Mouse (Mus musculus): Measurements from ENCODE around the gene Rfx5. TPM values are rescaled to one million over a fixed set of nuclear protein-coding genes. Genes with fewer than 3 reads are reported as not detected.
A peak's percentile ranks its signal among the peaks of the same experiment; 100 is the strongest.

Rfx5 gene
- polyA plus RNA-seq, 1 experiment from 2014 or later = 10.8 TPM

DNA sequence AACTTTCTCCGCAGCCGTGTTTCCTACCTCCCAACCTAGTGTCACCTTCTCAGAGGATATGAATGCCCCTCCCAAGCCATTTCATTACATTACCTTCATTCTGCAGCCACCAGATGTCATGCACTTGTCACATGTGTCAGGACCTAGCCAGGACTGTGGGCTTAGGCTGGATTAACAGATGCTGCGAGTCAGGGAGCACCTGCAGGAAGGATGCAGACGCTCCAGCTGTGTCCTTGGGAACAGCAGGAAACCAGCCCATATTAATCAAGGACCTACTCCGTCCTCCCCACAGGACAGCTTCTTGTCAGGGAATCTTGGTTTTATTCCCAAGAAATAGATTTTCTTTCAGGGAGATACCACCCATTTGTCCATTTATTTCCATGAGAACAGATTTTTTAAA lies 6.4 kb downstream of the Rfx5 start:
- Histone ChIP-seq H3K4me3 (ENCODE audit: low read depth, low read length) (no peak overlapping the region), H3K36me3 (replicated peaks; ENCODE audit: control insufficient read depth, insufficient read depth, low read depth, low read length) (peaks cover 10% of the 10 kb centered on the region), H3K27ac (replicated peaks; ENCODE audit: low read depth, low read length) (no peak overlapping the region), H3K4me1 (ENCODE audit: control insufficient read depth, insufficient read depth, low read length) (no peaks in the 10 kb centered on the region), H3K9ac (replicated peaks; ENCODE audit: low read length) (no peak overlapping the region), H3K27me3 (ENCODE audit: control insufficient read depth, insufficient read depth, low read length) (no peaks in the 10 kb centered on the region), H3K9me3 (replicated peaks; ENCODE audit: control insufficient read depth, low read length) (no peaks in the 10 kb centered on the region), H3K4me2 (ENCODE audit: low read depth, low read length) (no peak overlapping the region)
- 54% methylated on average over 5 of the region's 5 CpGs for WGBS
- DNase-seq (ENCODE audit: low spot score) (no peak), ATAC-seq (replicated peaks; ENCODE audit: insufficient number of reproducible peaks, low FRiP score, low TSS enrichment, low read depth) (no peak)

- no peaks in the 10 kb centered on the region for H3K4me1 ChIP-seq (ENCODE audit: control insufficient read depth, insufficient read depth, low read length)
- H3K27ac ChIP-seq (replicated peaks; ENCODE audit: low read depth, low read length) = no peak overlapping the region
- no peak overlapping the region for H3K4me3 ChIP-seq (ENCODE audit: low read depth, low read length)
- WGBS = 100% methylated on average over 1 of the region's 1 CpGs
- DNase-seq (ENCODE audit: low spot score) = no peak
- ATAC-seq (replicated peaks; ENCODE audit: insufficient number of reproducible peaks, low FRiP score, low TSS enrichment, low read depth) = no peak
- no peaks in the 10 kb centered on the region for H3K27me3 ChIP-seq (ENCODE audit: control insufficient read depth, insufficient read depth, low read length)
- no peaks in the 10 kb centered on the region for H3K36me3 ChIP-seq (replicated peaks; ENCODE audit: control insufficient read depth, insufficient read depth, low read depth, low read length)
- no peak overlapping the region for H3K9ac ChIP-seq (replicated peaks; ENCODE audit: low read length)
- no peak overlapping the region for H3K4me2 ChIP-seq (ENCODE audit: low read depth, low read length)
- no peaks in the 10 kb centered on the region for H3K9me3 ChIP-seq (replicated peaks; ENCODE audit: control insufficient read depth, low read length)
Observed at GRCm38 (mm10) chr3:94964989-94965388, 11.1 kb downstream of the Rfx5 start.

DNA sequence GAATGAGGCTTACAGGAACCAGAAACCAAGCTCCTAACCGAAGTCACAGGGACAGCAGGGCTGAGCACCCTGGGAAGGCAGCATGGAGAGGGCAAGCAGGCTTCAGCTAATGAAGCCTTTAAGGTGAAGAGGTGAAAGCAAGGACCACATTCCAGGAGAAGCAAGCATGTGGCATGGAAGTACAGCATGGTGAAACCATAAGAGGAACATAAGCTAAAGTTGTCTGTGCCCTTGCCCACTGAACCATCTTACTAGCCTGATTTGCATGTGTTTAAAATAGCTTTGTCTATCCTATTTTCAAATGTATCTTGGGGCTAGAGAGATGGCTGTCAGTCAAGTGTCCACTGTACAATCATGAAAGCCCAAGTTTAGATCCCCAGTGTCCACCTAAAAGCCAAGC lies 12.0 kb downstream of the Rfx5 start:
- H3K36me3 ChIP-seq (replicated peaks; ENCODE audit: control insufficient read depth, insufficient read depth, low read depth, low read length) = no peaks in the 10 kb centered on the region
- H3K9ac ChIP-seq (replicated peaks; ENCODE audit: low read length) = no peak overlapping the region
- DNase-seq (ENCODE audit: low spot score) = no peak
- H3K4me3 ChIP-seq (ENCODE audit: low read depth, low read length) = no peak overlapping the region
- no peak for ATAC-seq (replicated peaks; ENCODE audit: insufficient number of reproducible peaks, low FRiP score, low TSS enrichment, low read depth)
- H3K27me3 ChIP-seq (ENCODE audit: control insufficient read depth, insufficient read depth, low read length) = no peaks in the 10 kb centered on the region
- no peak overlapping the region for H3K4me2 ChIP-seq (ENCODE audit: low read depth, low read length)
- no peaks in the 10 kb centered on the region for H3K4me1 ChIP-seq (ENCODE audit: control insufficient read depth, insufficient read depth, low read length)
- WGBS = 67% methylated on average over 1 of the region's 1 CpGs
- H3K9me3 ChIP-seq (replicated peaks; ENCODE audit: control insufficient read depth, low read length) = no peaks in the 10 kb centered on the region
- H3K27ac ChIP-seq (replicated peaks; ENCODE audit: low read depth, low read length) = no peak overlapping the region; the same call in 1 of the 2 replicates

DNA sequence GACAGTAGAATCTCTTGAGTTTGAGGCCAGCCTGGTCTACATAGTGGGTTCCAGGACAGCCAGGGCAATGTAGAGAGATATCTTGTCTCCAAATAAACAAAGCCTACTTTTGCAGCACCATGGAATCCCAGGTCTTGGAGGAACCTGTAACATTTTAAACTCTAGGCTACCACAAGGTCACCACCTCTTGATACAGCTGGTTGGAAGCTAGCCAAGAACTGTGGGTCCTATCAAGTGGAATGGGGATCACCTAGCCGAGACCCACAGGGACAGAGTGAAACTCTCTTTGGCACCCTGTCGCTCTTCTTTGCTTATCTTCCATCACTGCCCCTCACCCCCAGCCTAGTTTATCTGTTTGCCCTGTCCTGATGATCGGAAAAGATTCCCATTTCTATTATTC lies 18.7 kb downstream of the Rfx5 start:
- Histone ChIP-seq H3K9me3 (replicated peaks; ENCODE audit: control insufficient read depth, low read length) (no peaks in the 10 kb centered on the region), H3K27ac (replicated peaks; ENCODE audit: low read depth, low read length) (no peak overlapping the region), H3K4me3 (ENCODE audit: low read depth, low read length) (no peak overlapping the region), H3K4me1 (ENCODE audit: control insufficient read depth, insufficient read depth, low read length) (no peaks in the 10 kb centered on the region), H3K4me2 (ENCODE audit: low read depth, low read length) (no peak overlapping the region), H3K36me3 (replicated peaks; ENCODE audit: control insufficient read depth, insufficient read depth, low read depth, low read length) (no peaks in the 10 kb centered on the region), H3K27me3 (ENCODE audit: control insufficient read depth, insufficient read depth, low read length) (no peaks in the 10 kb centered on the region), H3K9ac (replicated peaks; ENCODE audit: low read length) (no peak overlapping the region)
- ATAC-seq (replicated peaks; ENCODE audit: insufficient number of reproducible peaks, low FRiP score, low TSS enrichment, low read depth) (no peak), DNase-seq (ENCODE audit: low spot score) (no peak)
- WGBS = 88% methylated on average over 3 of the region's 3 CpGs

- ATAC-seq (replicated peaks; ENCODE audit: insufficient number of reproducible peaks, low FRiP score, low TSS enrichment, low read depth) = no peak
Observed at GRCm38 (mm10) chr3:94973620-94974019, 19.7 kb downstream of the Rfx5 start.

DNA sequence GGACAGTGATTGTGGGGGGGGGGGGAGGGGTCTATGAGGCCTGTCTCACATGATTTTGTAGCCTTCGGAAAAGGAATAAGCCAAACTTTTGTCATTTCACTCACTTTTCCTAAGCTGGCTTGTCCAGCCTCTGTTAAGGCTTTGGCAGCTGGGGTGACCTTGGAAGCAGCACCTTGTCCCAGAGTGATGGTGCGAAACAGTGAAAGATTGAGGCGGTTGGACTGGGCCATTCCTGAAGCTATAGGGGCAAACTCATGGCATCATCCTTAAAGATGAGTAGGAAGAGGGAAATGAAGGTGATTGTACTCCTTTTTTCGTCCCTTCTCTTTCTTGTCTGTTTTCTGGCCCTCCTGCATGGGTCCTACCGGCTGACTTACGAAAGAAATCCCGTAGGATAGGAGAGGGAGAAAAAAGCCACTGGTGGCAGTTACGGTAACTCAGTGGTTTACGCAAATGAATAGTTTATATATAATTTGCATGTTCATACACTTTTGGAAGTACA lies 20.2 kb downstream of the Rfx5 start:
- 21% methylated on average over 9 of the region's 9 CpGs for WGBS
- Histone ChIP-seq H3K27ac (replicated peaks; ENCODE audit: low read depth, low read length) (no peak overlapping the region), H3K4me1 (ENCODE audit: control insufficient read depth, insufficient read depth, low read length) (no peaks in the 10 kb centered on the region), H3K9ac (replicated peaks; ENCODE audit: low read length) (peak overlapping the region; percentile 89), H3K27me3 (ENCODE audit: control insufficient read depth, insufficient read depth, low read length) (no peaks in the 10 kb centered on the region), H3K4me2 (ENCODE audit: low read depth, low read length) (peak overlapping the region; percentile 54), H3K36me3 (replicated peaks; ENCODE audit: control insufficient read depth, insufficient read depth, low read depth, low read length) (no peaks in the 10 kb centered on the region), H3K4me3 (ENCODE audit: low read depth, low read length) (peak overlapping the region; percentile 86), H3K9me3 (replicated peaks; ENCODE audit: control insufficient read depth, low read length) (no peaks in the 10 kb centered on the region)
- DNase-seq (ENCODE audit: low spot score) = peak; percentile 7
- ATAC-seq (replicated peaks; ENCODE audit: insufficient number of reproducible peaks, low FRiP score, low TSS enrichment, low read depth) = peak; percentile 37; the same call in 1 of the 2 replicates

More at GRCm38 (mm10) chr3:94973620-94974019, 19.7 kb downstream of the Rfx5 start:
- Histone ChIP-seq H3K27ac (replicated peaks; ENCODE audit: low read depth, low read length) (no peak overlapping the region), H3K27me3 (ENCODE audit: control insufficient read depth, insufficient read depth, low read length) (no peaks in the 10 kb centered on the region), H3K36me3 (replicated peaks; ENCODE audit: control insufficient read depth, insufficient read depth, low read depth, low read length) (no peaks in the 10 kb centered on the region), H3K4me1 (ENCODE audit: control insufficient read depth, insufficient read depth, low read length) (no peaks in the 10 kb centered on the region), H3K9ac (replicated peaks; ENCODE audit: low read length) (no peak overlapping the region), H3K4me2 (ENCODE audit: low read depth, low read length) (no peak overlapping the region), H3K9me3 (replicated peaks; ENCODE audit: control insufficient read depth, low read length) (no peaks in the 10 kb centered on the region), H3K4me3 (ENCODE audit: low read depth, low read length) (no peak overlapping the region)
- no peak for DNase-seq (ENCODE audit: low spot score)
- WGBS = 81% methylated on average over 5 of the region's 5 CpGs

GRCm38 (mm10) chr3:94974528-94975422 lies 20.9 kb downstream of the Rfx5 start, which contains the start of gene Pi4kb:
Pi4kb (plus strand) TSS chr3:94974731.
- under 1% methylated on average over 41 of the region's 57 CpGs for WGBS
- H3K36me3 ChIP-seq (replicated peaks; ENCODE audit: control insufficient read depth, insufficient read depth, low read depth, low read length) = no peaks in the 10 kb centered on the region
- H3K9me3 ChIP-seq (replicated peaks; ENCODE audit: control insufficient read depth, low read length) = no peaks in the 10 kb centered on the region
- peak within 1 kb of the TSS; percentile 89 for H3K9ac ChIP-seq (replicated peaks; ENCODE audit: low read length)
- H3K4me1 ChIP-seq (ENCODE audit: control insufficient read depth, insufficient read depth, low read length) = no peaks in the 10 kb centered on the region
- H3K4me3 ChIP-seq (ENCODE audit: low read depth, low read length) = peak within 1 kb of the TSS; percentile 86
- H3K4me2 ChIP-seq (ENCODE audit: low read depth, low read length) = peak within 1 kb of the TSS; percentile 54
- no peaks in the 10 kb centered on the region for H3K27me3 ChIP-seq (ENCODE audit: control insufficient read depth, insufficient read depth, low read length)
- ATAC-seq (replicated peaks; ENCODE audit: insufficient number of reproducible peaks, low FRiP score, low TSS enrichment, low read depth) = peak; percentile 93
- peak within 1 kb of the TSS; percentile 42 for H3K27ac ChIP-seq (replicated peaks; ENCODE audit: low read depth, low read length)
- peak; percentile 97 for DNase-seq (ENCODE audit: low spot score)

- Histone ChIP-seq H3K27ac (replicated peaks; ENCODE audit: low read depth, low read length) (no peak overlapping the region), H3K4me2 (ENCODE audit: low read depth, low read length) (no peak overlapping the region), H3K9ac (replicated peaks; ENCODE audit: low read length) (no peak overlapping the region), H3K36me3 (replicated peaks; ENCODE audit: control insufficient read depth, insufficient read depth, low read depth, low read length) (no peaks in the 10 kb centered on the region; the same call in 1 of the 2 replicates), H3K4me3 (ENCODE audit: low read depth, low read length) (no peak overlapping the region), H3K9me3 (replicated peaks; ENCODE audit: control insufficient read depth, low read length) (no peaks in the 10 kb centered on the region), H3K27me3 (ENCODE audit: control insufficient read depth, insufficient read depth, low read length) (no peaks in the 10 kb centered on the region), H3K4me1 (ENCODE audit: control insufficient read depth, insufficient read depth, low read length) (no peaks in the 10 kb centered on the region)
- ATAC-seq (replicated peaks; ENCODE audit: insufficient number of reproducible peaks, low FRiP score, low TSS enrichment, low read depth) (no peak), DNase-seq (ENCODE audit: low spot score) (no peak)
- WGBS = 94% methylated on average over 11 of the region's 11 CpGs
Observed at GRCm38 (mm10) chr3:94984312-94984711, 30.4 kb downstream of the Rfx5 start.
